Mouse (Mus musculus) kidney, adult 2 months (tissue): ENCODE data around the gene Fgf12.

Experiments
- CTCF ChIP-seq: fragments of 200-500 bp; conservative IDR thresholded peaks from 2 replicates; pipeline ENCODE4 v1.5.1; 2011; ENCODE audit warnings: low read depth, mild to moderate bottlenecking, control low read depth, low read length, moderate library complexity, mixed read lengths; ENCODE audit not compliant: insufficient read depth, insufficient read length
- POLR2A ChIP-seq: fragments of 200-500 bp; IDR thresholded peaks from one replicate; pipeline ENCODE4 v1.6.1; 2011; ENCODE audit warnings: low read depth, low read length, control low read depth

DNA sequence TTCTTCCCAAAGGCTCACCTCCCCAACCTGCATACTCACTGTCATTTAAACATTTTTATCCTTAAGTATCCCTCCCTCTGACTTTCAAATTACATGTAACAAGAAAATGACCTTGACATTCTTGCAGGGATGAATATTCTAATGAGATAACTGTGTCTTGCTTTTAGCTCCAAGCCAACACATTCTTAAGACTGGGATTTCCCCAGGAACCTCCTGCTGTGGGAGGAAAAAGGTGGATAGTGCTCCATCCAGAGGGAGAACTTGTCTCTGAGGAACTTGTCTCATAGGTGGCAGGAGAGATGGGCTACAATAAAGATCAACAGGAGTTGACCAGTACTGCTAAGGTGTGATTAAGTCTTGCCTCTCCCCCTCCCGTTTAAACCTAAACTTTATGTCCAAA, 540.5 kb downstream of the Fgf12 start:
- TF ChIP-seq CTCF (no peak), POLR2A (no peak)
